Mouse (Mus musculus): ENCODE measurements around the gene Adam19. TPM values are rescaled to one million over a fixed set of nuclear protein-coding genes. Genes with fewer than 3 reads are reported as not detected.

The Adam19 gene
- polyA plus RNA-seq, 1 experiment from 2014 or later = 22.2 TPM

GRCm38 (mm10) chr11:46089081-46089713 is 33.4 kb downstream of the Adam19 start:
- peaks cover 58% of the 10 kb centered on the region for H3K4me1 ChIP-seq (replicated peaks; ENCODE audit: control insufficient read depth, insufficient read depth, low read length)
- peak; percentile 92 for ATAC-seq (ENCODE audit: low read depth)
- no peaks in the 10 kb centered on the region for H3K9me3 ChIP-seq (ENCODE audit: control insufficient read depth, low read length)
- H3K4me2 ChIP-seq (ENCODE audit: low read depth, low read length) = 0 out of 2 replicates have a peak overlapping the region, but pooled peaks have one; percentile 19
- H3K27ac ChIP-seq (ENCODE audit: low read length) = peak overlapping the region; percentile 81
- H3K27me3 ChIP-seq (ENCODE audit: control insufficient read depth, insufficient read depth, low read depth, low read length) = no peaks in the 10 kb centered on the region
- peak overlapping the region; percentile 19; the same call in 1 of the 2 replicates for H3K9ac ChIP-seq (ENCODE audit: low read length)
- no peak overlapping the region for H3K4me3 ChIP-seq (ENCODE audit: low read length)
- H3K36me3 ChIP-seq (ENCODE audit: control insufficient read depth, insufficient read depth, low read length) = peaks cover 4% of the 10 kb centered on the region; the same call in 1 of the 2 replicates
- WGBS = 44% methylated on average over 4 of the region's 4 CpGs

- no peak for ATAC-seq (ENCODE audit: low read depth)
- H3K4me3 ChIP-seq (ENCODE audit: low read length) = no peak overlapping the region
- peaks cover 50% of the 10 kb centered on the region for H3K4me1 ChIP-seq (replicated peaks; ENCODE audit: control insufficient read depth, insufficient read depth, low read length)
- 81% methylated on average over 10 of the region's 10 CpGs for WGBS
- H3K9me3 ChIP-seq (ENCODE audit: control insufficient read depth, low read length) = no peaks in the 10 kb centered on the region
- no peaks in the 10 kb centered on the region for H3K27me3 ChIP-seq (ENCODE audit: control insufficient read depth, insufficient read depth, low read depth, low read length)
- H3K36me3 ChIP-seq (ENCODE audit: control insufficient read depth, insufficient read depth, low read length) = peaks cover 10% of the 10 kb centered on the region
- no peak overlapping the region for H3K4me2 ChIP-seq (ENCODE audit: low read depth, low read length)
- peak overlapping the region; percentile 81 for H3K27ac ChIP-seq (ENCODE audit: low read length)
- H3K9ac ChIP-seq (ENCODE audit: low read length) = no peak overlapping the region
Observed at GRCm38 (mm10) chr11:46090036-46090725, 34.4 kb downstream of the Adam19 start.

GRCm38 (mm10) chr11:46090951-46091667 is 35.3 kb downstream of the Adam19 start:
- Histone ChIP-seq H3K27ac (ENCODE audit: low read length) (peak overlapping the region; percentile 81), H3K27me3 (ENCODE audit: control insufficient read depth, insufficient read depth, low read depth, low read length) (no peaks in the 10 kb centered on the region), H3K4me3 (ENCODE audit: low read length) (no peak overlapping the region), H3K9ac (ENCODE audit: low read length) (no peak overlapping the region), H3K4me1 (replicated peaks; ENCODE audit: control insufficient read depth, insufficient read depth, low read length) (peaks cover 40% of the 10 kb centered on the region), H3K4me2 (ENCODE audit: low read depth, low read length) (no peak overlapping the region), H3K36me3 (ENCODE audit: control insufficient read depth, insufficient read depth, low read length) (peaks cover 10% of the 10 kb centered on the region), H3K9me3 (ENCODE audit: control insufficient read depth, low read length) (no peaks in the 10 kb centered on the region)
- ATAC-seq (ENCODE audit: low read depth) = no peak
- WGBS = 32% methylated on average over 10 of the region's 10 CpGs

- no peaks in the 10 kb centered on the region for H3K27me3 ChIP-seq (ENCODE audit: control insufficient read depth, insufficient read depth, low read depth, low read length)
- peaks cover 10% of the 10 kb centered on the region for H3K36me3 ChIP-seq (ENCODE audit: control insufficient read depth, insufficient read depth, low read length)
- peak overlapping the region; percentile 35 for H3K27ac ChIP-seq (ENCODE audit: low read length)
- H3K9ac ChIP-seq (ENCODE audit: low read length) = no peak overlapping the region
- ATAC-seq (ENCODE audit: low read depth) = no peak
- no peak overlapping the region for H3K4me2 ChIP-seq (ENCODE audit: low read depth, low read length)
- H3K4me3 ChIP-seq (ENCODE audit: low read length) = no peak overlapping the region
- no peaks in the 10 kb centered on the region for H3K9me3 ChIP-seq (ENCODE audit: control insufficient read depth, low read length)
- peaks cover 34% of the 10 kb centered on the region for H3K4me1 ChIP-seq (replicated peaks; ENCODE audit: control insufficient read depth, insufficient read depth, low read length)
- 62% methylated on average over 4 of the region's 4 CpGs for WGBS
Observed at GRCm38 (mm10) chr11:46092121-46092520, 36.3 kb downstream of the Adam19 start.

GRCm38 (mm10) chr11:46095477-46096264 is 39.9 kb downstream of the Adam19 start:
- H3K27me3 ChIP-seq (ENCODE audit: control insufficient read depth, insufficient read depth, low read depth, low read length) = no peaks in the 10 kb centered on the region
- peak; percentile 47 for ATAC-seq (ENCODE audit: low read depth)
- H3K36me3 ChIP-seq (ENCODE audit: control insufficient read depth, insufficient read depth, low read length) = peaks cover 23% of the 10 kb centered on the region
- peaks cover 14% of the 10 kb centered on the region; the same call in 1 of the 2 replicates for H3K4me1 ChIP-seq (replicated peaks; ENCODE audit: control insufficient read depth, insufficient read depth, low read length)
- no peaks in the 10 kb centered on the region for H3K9me3 ChIP-seq (ENCODE audit: control insufficient read depth, low read length)
- no peak overlapping the region for H3K9ac ChIP-seq (ENCODE audit: low read length)
- H3K27ac ChIP-seq (ENCODE audit: low read length) = no peak overlapping the region
- H3K4me3 ChIP-seq (ENCODE audit: low read length) = no peak overlapping the region
- no peak overlapping the region for H3K4me2 ChIP-seq (ENCODE audit: low read depth, low read length)
- 60% methylated on average over 9 of the region's 9 CpGs for WGBS

GRCm38 (mm10) chr11:46096265-46096649 is 40.5 kb downstream of the Adam19 start:
- Histone ChIP-seq H3K9me3 (ENCODE audit: control insufficient read depth, low read length) (no peaks in the 10 kb centered on the region), H3K27me3 (ENCODE audit: control insufficient read depth, insufficient read depth, low read depth, low read length) (no peaks in the 10 kb centered on the region), H3K36me3 (ENCODE audit: control insufficient read depth, insufficient read depth, low read length) (peaks cover 27% of the 10 kb centered on the region), H3K4me3 (ENCODE audit: low read length) (no peak overlapping the region), H3K4me1 (replicated peaks; ENCODE audit: control insufficient read depth, insufficient read depth, low read length) (peaks cover 8% of the 10 kb centered on the region; the same call in 1 of the 2 replicates), H3K9ac (ENCODE audit: low read length) (no peak overlapping the region), H3K27ac (ENCODE audit: low read length) (no peak overlapping the region), H3K4me2 (ENCODE audit: low read depth, low read length) (no peak overlapping the region)
- ATAC-seq (ENCODE audit: low read depth) = no peak
- 89% methylated on average over 6 of the region's 6 CpGs for WGBS

GRCm38 (mm10) chr11:46097062-46097461 is 41.3 kb downstream of the Adam19 start:
- Histone ChIP-seq H3K9ac (ENCODE audit: low read length) (no peak overlapping the region), H3K4me2 (ENCODE audit: low read depth, low read length) (no peak overlapping the region), H3K27ac (ENCODE audit: low read length) (no peak overlapping the region), H3K9me3 (ENCODE audit: control insufficient read depth, low read length) (no peaks in the 10 kb centered on the region), H3K36me3 (ENCODE audit: control insufficient read depth, insufficient read depth, low read length) (peaks cover 27% of the 10 kb centered on the region), H3K4me1 (replicated peaks; ENCODE audit: control insufficient read depth, insufficient read depth, low read length) (peaks cover 3% of the 10 kb centered on the region; the same call in 1 of the 2 replicates), H3K4me3 (ENCODE audit: low read length) (no peak overlapping the region), H3K27me3 (ENCODE audit: control insufficient read depth, insufficient read depth, low read depth, low read length) (no peaks in the 10 kb centered on the region)
- WGBS = 54% methylated on average over 3 of the region's 3 CpGs
- ATAC-seq (ENCODE audit: low read depth) = no peak

GRCm38 (mm10) chr11:46102107-46102506 is 46.3 kb downstream of the Adam19 start:
- WGBS = 69% methylated on average over 6 of the region's 6 CpGs

More at GRCm38 (mm10) chr11:46102107-46102506, 46.3 kb downstream of the Adam19 start:
- Histone ChIP-seq H3K27me3 (ENCODE audit: control insufficient read depth, insufficient read depth, low read depth, low read length) (no peaks in the 10 kb centered on the region), H3K36me3 (ENCODE audit: control insufficient read depth, insufficient read depth, low read length) (peaks cover 22% of the 10 kb centered on the region), H3K9me3 (ENCODE audit: control insufficient read depth, low read length) (no peaks in the 10 kb centered on the region), H3K27ac (ENCODE audit: low read length) (no peak overlapping the region), H3K4me3 (ENCODE audit: low read length) (no peak overlapping the region), H3K4me2 (ENCODE audit: low read depth, low read length) (no peak overlapping the region), H3K9ac (ENCODE audit: low read length) (no peak overlapping the region), H3K4me1 (replicated peaks; ENCODE audit: control insufficient read depth, insufficient read depth, low read length) (no peaks in the 10 kb centered on the region; the same call in 1 of the 2 replicates)
- ATAC-seq (ENCODE audit: low read depth) = no peak

All from lung, embryonic 16.5 days (tissue).